Mouse (Mus musculus): Measurements from ENCODE around the gene Dpp3. TPM values are rescaled to one million over a fixed set of nuclear protein-coding genes. Genes with fewer than 3 reads are reported as not detected.
"Not testable (repeated sequence)": the region's sequence is repeated elsewhere in the genome, so short reads cannot be mapped to it uniquely, and the experiment has no call there.

Dpp3 gene
- polyA plus RNA-seq, 1 experiment from 2014 or later, result 104 TPM

DNA sequence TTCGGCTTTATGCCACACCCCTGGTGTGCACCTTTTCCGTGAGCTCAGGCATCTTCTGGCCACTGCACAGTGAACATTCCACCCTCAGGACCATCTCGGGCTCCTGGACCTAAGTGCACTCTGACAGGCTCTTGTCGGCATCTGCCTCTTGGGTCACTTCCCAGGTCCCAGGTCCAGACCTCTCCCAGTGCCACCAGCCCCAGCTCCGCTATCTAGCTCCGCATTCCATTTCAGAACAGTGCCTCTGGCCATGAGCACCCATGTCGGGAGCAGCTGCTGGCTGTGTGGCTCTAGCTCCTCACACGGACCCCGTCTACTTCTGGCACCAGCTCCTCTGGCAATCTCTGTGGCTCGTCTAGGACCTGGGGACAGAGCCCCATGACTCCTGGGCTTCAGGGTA is 38.3 kb downstream of the Dpp3 start:
- no peak overlapping the region for H3K4me3 ChIP-seq
- 81% methylated on average over 10 of the region's 10 CpGs for WGBS
- ATAC-seq (ENCODE audit: borderline replicate concordance, extremely low read depth, low FRiP score, low TSS enrichment), result no peak
- no peak overlapping the region for H3K9ac ChIP-seq
- no peaks in the 10 kb centered on the region for H3K27me3 ChIP-seq
- H3K9me3 ChIP-seq, result no peaks in the 10 kb centered on the region
- H3K4me1 ChIP-seq, result no peaks in the 10 kb centered on the region
- H3K27ac ChIP-seq, result no peak overlapping the region
- no peak overlapping the region for H3K4me2 ChIP-seq
- no peaks in the 10 kb centered on the region for H3K36me3 ChIP-seq

GRCm38 (mm10) chr19:4883961-4884360 is 44.1 kb downstream of the Dpp3 start:
- no peak for ATAC-seq (ENCODE audit: borderline replicate concordance, extremely low read depth, low FRiP score, low TSS enrichment)
- Histone ChIP-seq H3K36me3 (no peaks in the 10 kb centered on the region), H3K27me3 (no peaks in the 10 kb centered on the region), H3K27ac (no peak overlapping the region), H3K4me2 (no peak overlapping the region), H3K9ac (no peak overlapping the region), H3K9me3 (no peaks in the 10 kb centered on the region), H3K4me1 (peaks cover 4% of the 10 kb centered on the region; the same call in 1 of the 2 replicates), H3K4me3 (no peak overlapping the region)
- WGBS, result 89% methylated on average over 4 of the region's 4 CpGs

DNA sequence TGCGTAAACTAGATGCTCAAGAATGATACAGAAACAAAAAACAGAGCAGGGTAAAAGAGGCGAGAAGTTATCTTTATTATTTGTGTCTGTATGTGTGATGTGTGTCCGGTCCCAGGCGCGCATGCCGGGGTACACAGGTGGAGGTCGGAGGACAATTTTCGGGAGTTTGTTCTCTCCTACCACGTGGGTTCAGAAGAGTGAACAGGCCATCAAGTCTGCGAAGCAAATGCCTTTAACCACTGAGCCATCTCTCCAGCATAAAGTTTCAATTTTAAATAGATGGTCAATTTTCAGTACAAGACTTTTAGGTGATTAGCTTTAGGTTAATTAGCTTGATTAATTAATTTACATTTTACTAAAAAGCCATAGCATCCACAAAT is 48.8 kb downstream of the Dpp3 start:
- ATAC-seq (ENCODE audit: borderline replicate concordance, extremely low read depth, low FRiP score, low TSS enrichment), result no peak
- Histone ChIP-seq H3K36me3 (no peaks in the 10 kb centered on the region), H3K27me3 (no peaks in the 10 kb centered on the region), H3K9me3 (no peaks in the 10 kb centered on the region), H3K4me2 (peak overlapping the region; percentile 96), H3K4me3 (peak overlapping the region; percentile 92), H3K27ac (no peak overlapping the region), H3K9ac (peak overlapping the region; percentile 90), H3K4me1 (peaks cover 14% of the 10 kb centered on the region)
- 58% methylated on average over 10 of the region's 10 CpGs for WGBS

- peak; percentile 98 for ATAC-seq (ENCODE audit: borderline replicate concordance, extremely low read depth, low FRiP score, low TSS enrichment)
- Histone ChIP-seq H3K36me3 (no peaks in the 10 kb centered on the region), H3K4me3 (peak within 1 kb of the TSS; percentile 92), H3K4me1 (peaks cover 14% of the 10 kb centered on the region), H3K4me2 (peak within 1 kb of the TSS; percentile 96), H3K9ac (peak within 1 kb of the TSS; percentile 90), H3K9me3 (no peaks in the 10 kb centered on the region), H3K27ac (peak within 1 kb of the TSS; percentile 69), H3K27me3 (no peaks in the 10 kb centered on the region)
- WGBS, result 1% methylated on average over 52 of the region's 52 CpGs
These were observed 49.4 kb downstream of the Dpp3 start, which contains the start of gene Zdhhc24 for GRCm38 (mm10) chr19:4878405-4879323. Zdhhc24 (plus strand) TSS chr19:4878668.

GRCm38 (mm10) chr19:4877785-4878184 is 50.3 kb downstream of the Dpp3 start, which contains the start of gene Actn3:
Actn3 (minus strand) TSS chr19:4877909.
- H3K9ac ChIP-seq, result peak within 1 kb of the TSS; percentile 90
- peak within 1 kb of the TSS; percentile 92 for H3K4me3 ChIP-seq
- WGBS, result 1% methylated on average over 17 of the region's 17 CpGs

DNA sequence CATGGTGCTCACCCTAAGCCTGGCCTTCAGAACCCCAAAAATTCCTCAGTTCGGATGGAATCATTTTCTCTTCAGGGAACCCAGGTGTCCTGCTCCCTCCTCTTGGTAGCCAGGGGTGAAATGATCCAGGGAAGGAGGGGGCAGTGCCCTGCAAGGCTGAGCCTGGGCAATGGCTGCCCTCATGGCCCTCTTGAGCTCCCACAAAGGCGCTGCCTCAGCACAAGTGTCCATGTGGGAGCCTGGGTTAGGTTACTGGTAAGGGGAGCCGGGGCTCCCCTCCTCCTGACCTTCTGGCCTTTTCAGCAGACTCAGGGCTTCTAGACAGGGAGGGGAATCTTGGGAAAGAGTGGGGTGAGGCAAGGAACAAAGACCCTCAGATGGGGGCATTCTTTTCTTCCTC is 51.3 kb downstream of the Dpp3 start:
- ATAC-seq (ENCODE audit: borderline replicate concordance, extremely low read depth, low FRiP score, low TSS enrichment), result no peak

More at GRCm38 (mm10) chr19:4877785-4878184, 50.3 kb downstream of the Dpp3 start, which contains the start of gene Actn3:
- H3K36me3 ChIP-seq, result no peaks in the 10 kb centered on the region
- peak; percentile 46; the same call in 1 of the 2 replicates for ATAC-seq (ENCODE audit: borderline replicate concordance, extremely low read depth, low FRiP score, low TSS enrichment)
- no peaks in the 10 kb centered on the region for H3K27me3 ChIP-seq
- peak within 1 kb of the TSS; percentile 69 for H3K27ac ChIP-seq
- no peaks in the 10 kb centered on the region for H3K9me3 ChIP-seq
- H3K4me2 ChIP-seq, result peak within 1 kb of the TSS; percentile 96
- peaks cover 14% of the 10 kb centered on the region for H3K4me1 ChIP-seq

DNA sequence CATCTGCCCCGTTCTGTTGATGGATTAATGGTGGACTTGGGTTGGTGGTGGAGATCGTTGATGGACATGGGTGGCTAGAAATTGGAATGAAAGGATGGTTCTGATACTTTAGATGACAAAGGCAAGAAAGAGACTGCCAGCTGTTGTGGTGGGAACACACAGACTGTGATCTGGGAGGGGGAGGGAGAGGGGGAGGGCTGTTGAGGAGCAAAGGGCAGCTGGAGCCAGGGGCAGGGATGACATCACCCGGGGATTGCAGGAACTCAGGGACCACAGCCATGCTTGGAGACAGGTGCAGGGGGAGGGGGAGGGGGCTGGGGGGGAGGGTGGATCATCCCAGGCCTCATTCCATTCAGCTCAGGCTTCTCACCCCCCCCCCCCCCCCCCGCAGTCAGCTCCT is 51.8 kb downstream of the Dpp3 start:
- H3K4me3 ChIP-seq, result no peak overlapping the region
- no peaks in the 10 kb centered on the region for H3K27me3 ChIP-seq
- H3K27ac ChIP-seq, result no peak overlapping the region
- no peak overlapping the region for H3K4me2 ChIP-seq
- no peak for ATAC-seq (ENCODE audit: borderline replicate concordance, extremely low read depth, low FRiP score, low TSS enrichment)
- H3K4me1 ChIP-seq, result peaks cover 14% of the 10 kb centered on the region
- H3K9ac ChIP-seq, result no peak overlapping the region
- no peaks in the 10 kb centered on the region for H3K9me3 ChIP-seq
- H3K36me3 ChIP-seq, result no peaks in the 10 kb centered on the region
- WGBS, result 69% methylated on average over 2 of the region's 4 CpGs

More for the DNA sequence above, 51.3 kb downstream of the Dpp3 start:
- Histone ChIP-seq H3K9ac (no peak overlapping the region), H3K27me3 (no peaks in the 10 kb centered on the region), H3K9me3 (no peaks in the 10 kb centered on the region), H3K4me3 (no peak overlapping the region), H3K4me1 (peaks cover 14% of the 10 kb centered on the region), H3K4me2 (no peak overlapping the region), H3K27ac (no peak overlapping the region), H3K36me3 (no peaks in the 10 kb centered on the region)
- WGBS, result 66% methylated on average over 3 of the region's 3 CpGs

DNA sequence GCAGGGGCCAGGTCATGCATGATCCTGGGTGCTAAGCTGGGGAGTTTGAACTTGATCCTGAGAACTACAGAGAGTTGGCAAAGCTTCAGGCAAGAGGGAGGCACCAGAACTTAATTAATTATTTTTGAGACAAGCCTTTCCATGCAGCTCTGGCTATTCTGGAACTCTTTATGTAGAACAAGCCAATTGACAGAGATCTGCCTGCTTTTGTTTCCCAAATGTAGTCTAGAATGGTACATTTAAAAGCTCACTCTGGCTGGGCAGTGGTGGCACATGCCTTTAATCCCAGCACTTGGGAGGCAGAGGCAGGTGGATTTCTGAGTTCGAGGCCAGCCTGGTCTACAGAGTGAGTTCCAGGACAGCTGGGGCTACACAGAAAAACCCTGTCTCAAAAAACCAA is 53.5 kb downstream of the Dpp3 start:
- H3K36me3 ChIP-seq; H3K27ac ChIP-seq; H3K9ac ChIP-seq; H3K4me2 ChIP-seq; H3K27me3 ChIP-seq; ATAC-seq (ENCODE audit: borderline replicate concordance, extremely low read depth, low FRiP score, low TSS enrichment); H3K4me3 ChIP-seq; H3K9me3 ChIP-seq: not testable (repeated sequence)
- peaks cover 14% of the 10 kb centered on the region for H3K4me1 ChIP-seq
- WGBS, result 87% methylated on average over 1 of the region's 1 CpGs

DNA sequence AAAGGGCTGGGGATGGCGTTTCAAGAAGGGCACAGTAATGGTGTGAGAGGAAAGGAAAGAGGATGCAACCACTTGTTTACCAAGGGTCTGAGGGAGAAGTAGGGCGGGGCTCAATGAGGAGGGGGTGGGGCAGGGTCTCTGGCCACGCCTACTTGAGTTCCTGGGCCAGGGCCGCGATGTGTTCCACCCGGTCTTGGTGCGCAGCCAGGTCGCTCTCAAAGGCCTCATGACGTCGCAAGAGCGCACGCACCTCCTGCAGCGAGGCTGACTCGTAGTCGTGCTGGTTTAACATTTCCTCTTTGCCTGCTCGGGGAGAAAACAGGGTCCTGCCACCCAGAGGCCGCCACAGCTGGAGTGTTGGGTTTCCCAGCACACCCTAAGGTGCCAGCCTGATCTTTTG is 62.9 kb downstream of the Dpp3 start:
- peak overlapping the region; percentile 28 for H3K4me2 ChIP-seq
- H3K9ac ChIP-seq, result no peak overlapping the region
- H3K36me3 ChIP-seq, result no peaks in the 10 kb centered on the region
- H3K4me1 ChIP-seq, result 0 out of 2 replicates have a peak, but pooled peaks cover 5% of the 10 kb centered on the region
- H3K4me3 ChIP-seq, result no peak overlapping the region
- H3K9me3 ChIP-seq, result no peaks in the 10 kb centered on the region
- peak; percentile 46; the same call in 1 of the 2 replicates for ATAC-seq (ENCODE audit: borderline replicate concordance, extremely low read depth, low FRiP score, low TSS enrichment)
- H3K27ac ChIP-seq, result no peak overlapping the region
- 2% methylated on average over 17 of the region's 17 CpGs for WGBS
- peaks cover 15% of the 10 kb centered on the region; the same call in 1 of the 2 replicates for H3K27me3 ChIP-seq

GRCm38 (mm10) chr19:4863048-4863447 is 65.0 kb downstream of the Dpp3 start:
- Histone ChIP-seq H3K4me2 (no peak overlapping the region), H3K9me3 (no peaks in the 10 kb centered on the region), H3K4me3 (no peak overlapping the region), H3K4me1 (0 out of 2 replicates have a peak, but pooled peaks cover 5% of the 10 kb centered on the region), H3K27ac (no peak overlapping the region), H3K27me3 (peaks cover 15% of the 10 kb centered on the region; the same call in 1 of the 2 replicates), H3K36me3 (no peaks in the 10 kb centered on the region), H3K9ac (no peak overlapping the region)
- no peak for ATAC-seq (ENCODE audit: borderline replicate concordance, extremely low read depth, low FRiP score, low TSS enrichment)
- WGBS, result 58% methylated on average over 6 of the region's 6 CpGs

DNA sequence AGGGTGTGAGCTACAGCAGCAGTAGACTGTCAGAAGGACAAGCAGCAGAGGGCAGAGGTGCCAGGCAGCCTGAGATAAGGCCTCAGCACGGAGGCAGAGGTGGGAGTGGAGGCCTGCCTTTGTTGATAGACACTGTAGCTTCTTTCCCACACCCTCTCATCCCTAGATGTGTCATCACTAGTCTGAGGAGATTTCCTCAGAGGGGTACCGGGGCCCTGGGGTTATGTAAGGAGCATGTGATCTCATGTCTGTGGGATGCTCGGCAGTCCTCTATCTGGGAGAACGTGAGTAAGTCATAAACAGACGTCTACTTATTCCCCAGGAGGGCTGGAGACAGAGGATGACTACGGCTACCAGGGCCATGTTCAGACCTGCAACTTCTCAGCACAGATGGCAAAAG is 69.0 kb downstream of the Dpp3 start:
- no peaks in the 10 kb centered on the region for H3K9me3 ChIP-seq
- H3K4me2 ChIP-seq, result no peak overlapping the region
- no peak overlapping the region for H3K4me3 ChIP-seq
- peak; percentile 21; the same call in 1 of the 2 replicates for ATAC-seq (ENCODE audit: borderline replicate concordance, extremely low read depth, low FRiP score, low TSS enrichment)
- peaks cover 10% of the 10 kb centered on the region for H3K4me1 ChIP-seq
- peaks cover 17% of the 10 kb centered on the region; the same call in 1 of the 2 replicates for H3K27me3 ChIP-seq
- WGBS, result 49% methylated on average over 6 of the region's 6 CpGs
- no peak overlapping the region for H3K27ac ChIP-seq
- no peaks in the 10 kb centered on the region for H3K36me3 ChIP-seq
- H3K9ac ChIP-seq, result no peak overlapping the region

Measured in lung, embryonic 15.5 days (tissue).